Mouse (Mus musculus): Measurements from ENCODE around the gene Snf8.

DNA sequence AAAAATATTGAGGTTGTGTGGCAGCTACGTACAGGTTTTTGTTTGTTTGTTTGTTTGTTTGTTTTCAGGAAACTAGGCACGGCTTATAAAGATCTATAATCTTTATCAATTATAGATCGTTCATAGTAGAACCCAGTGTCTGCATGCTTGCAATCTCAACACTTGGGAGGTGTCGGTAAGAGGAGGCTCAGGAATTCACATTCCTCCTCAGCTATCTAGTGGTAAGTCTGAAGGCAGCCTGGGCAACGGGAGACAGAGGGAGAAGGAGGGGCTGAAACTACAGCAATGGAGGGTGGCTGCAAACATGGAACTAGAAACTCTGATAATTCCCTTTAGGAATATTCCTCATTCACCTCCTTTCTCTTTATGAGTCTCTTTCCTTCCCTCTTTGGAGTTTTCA, 19.3 kb upstream of the Snf8 start:
- TF ChIP-seq POLR2A (IDR thresholded peaks at IDR 0.05; ENCODE audit: insufficient read depth, low read depth, low read length): no peak
- no peak for TF ChIP-seq CTCF (IDR thresholded peaks at IDR 0.05; ENCODE audit: insufficient read depth, low read depth, low read length)

All from olfactory bulb, adult 2 months (tissue).